Mouse (Mus musculus): Measurements from ENCODE around the gene Cbx5.
A peak's percentile ranks its signal among the peaks of the same experiment; 100 is the strongest.

The Cbx5 gene

DNA sequence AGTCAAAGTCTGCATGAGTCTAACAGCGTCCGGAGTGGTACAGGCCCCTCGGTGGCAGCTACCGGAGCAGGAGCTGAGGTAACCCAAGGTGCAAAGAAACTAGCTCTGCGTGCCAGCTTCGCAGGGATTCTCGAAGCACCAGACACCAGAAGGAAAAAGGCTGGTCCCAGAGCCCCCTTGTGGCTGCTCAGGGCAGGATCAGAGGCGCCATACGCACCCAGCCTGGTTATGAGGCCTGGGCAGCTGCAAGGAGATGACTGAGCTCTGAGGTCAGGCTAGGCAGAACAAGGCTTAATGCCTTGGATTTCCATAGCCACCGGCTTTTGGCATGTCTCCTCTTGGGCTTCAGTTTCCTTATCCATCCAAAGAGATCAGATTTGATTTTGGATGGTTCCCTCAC, 67.1 kb downstream of the Cbx5 start:
- peak; percentile 57 for DNase-seq

GRCm38 (mm10) chr15:103171276-103171675, 68.3 kb downstream of the Cbx5 start:
- DNase-seq = no peak

- no peak for DNase-seq
Observed at GRCm38 (mm10) chr15:103170316-103170679, 69.3 kb downstream of the Cbx5 start.

DNA sequence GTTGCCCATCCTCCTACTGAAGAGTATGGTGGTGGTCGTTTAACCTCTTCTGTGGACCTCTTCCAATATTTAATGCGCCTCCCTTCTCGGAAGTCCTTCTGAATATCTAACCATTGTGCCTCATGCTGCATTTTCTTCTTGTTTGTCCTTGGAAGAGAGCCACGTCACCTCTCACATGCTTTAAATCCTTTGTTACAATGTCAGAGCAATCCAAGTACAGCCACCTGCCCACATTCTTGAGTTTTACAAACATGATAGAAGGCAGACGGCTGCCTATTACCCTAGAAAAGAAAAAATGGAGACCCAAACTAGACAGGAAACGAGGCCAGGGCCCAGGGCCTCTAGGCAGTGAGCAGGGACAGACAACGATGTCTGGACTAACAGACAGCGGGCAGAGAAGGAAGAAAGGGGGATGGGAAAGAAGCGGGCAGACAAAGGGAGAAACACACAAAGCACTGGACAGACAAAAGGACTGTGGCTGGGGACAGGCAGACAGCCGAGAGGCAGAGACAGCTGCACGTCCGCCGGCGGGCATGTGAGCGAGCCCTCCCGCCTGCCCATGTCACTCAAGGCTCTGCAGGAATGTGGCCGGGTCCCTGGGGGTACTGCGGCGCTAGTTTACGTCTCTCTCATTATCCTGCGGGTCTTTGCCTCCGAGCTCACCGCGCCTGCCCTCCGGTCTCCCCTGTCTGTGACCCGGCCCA, 69.9 kb downstream of the Cbx5 start:
- no peak for DNase-seq

- DNase-seq = no peak
Observed at GRCm38 (mm10) chr15:103168801-103169611, 70.6 kb downstream of the Cbx5 start.

- no peak for DNase-seq
Observed at GRCm38 (mm10) chr15:103167786-103168185, 71.8 kb downstream of the Cbx5 start.

GRCm38 (mm10) chr15:103167042-103167615, 72.5 kb downstream of the Cbx5 start, which contains the start of gene Smug1:
Smug1 (minus strand) TSS chr15:103167092.
- no peak for DNase-seq

DNA sequence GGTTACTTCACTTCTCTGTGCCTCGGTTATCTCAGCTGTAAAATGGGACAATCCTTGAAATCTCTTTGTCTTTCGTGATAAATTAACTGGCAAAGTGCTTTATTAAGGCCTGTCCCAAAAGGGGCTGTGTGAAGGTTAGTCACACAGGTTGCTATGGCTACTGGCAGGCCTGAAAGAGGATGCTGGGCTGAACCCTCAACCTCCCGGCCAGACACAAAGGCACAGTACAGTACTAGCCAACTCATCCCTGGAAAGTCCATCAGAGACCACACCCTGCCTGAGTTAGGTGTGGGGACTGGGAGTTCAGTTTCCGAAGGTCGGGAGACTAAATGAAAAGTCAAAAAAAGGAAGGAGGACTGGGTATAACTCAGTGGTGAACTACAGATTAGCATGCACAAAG, 73.7 kb downstream of the Cbx5 start:
- DNase-seq = no peak

DNA sequence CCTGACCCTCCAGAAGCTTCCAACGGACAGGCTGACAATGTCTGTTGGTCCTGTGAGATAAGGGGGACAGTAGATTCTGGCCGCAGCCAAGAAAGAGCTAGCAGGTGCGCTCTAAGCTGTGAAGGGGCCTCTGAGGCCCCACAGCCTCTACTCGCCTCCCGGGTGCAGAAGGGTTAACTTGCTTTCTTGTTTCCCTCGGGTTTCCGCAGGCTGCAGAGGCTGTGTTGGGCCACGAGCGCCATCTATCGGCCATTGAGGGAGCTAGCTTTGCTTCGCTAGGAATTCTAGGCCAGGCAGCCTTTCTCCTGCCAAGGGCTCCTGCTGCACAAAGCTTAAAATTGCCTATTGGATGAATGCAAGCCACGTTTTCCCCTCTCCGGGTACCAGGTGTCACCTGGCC, 74.2 kb downstream of the Cbx5 start:
- DNase-seq = peak; percentile 87

DNA sequence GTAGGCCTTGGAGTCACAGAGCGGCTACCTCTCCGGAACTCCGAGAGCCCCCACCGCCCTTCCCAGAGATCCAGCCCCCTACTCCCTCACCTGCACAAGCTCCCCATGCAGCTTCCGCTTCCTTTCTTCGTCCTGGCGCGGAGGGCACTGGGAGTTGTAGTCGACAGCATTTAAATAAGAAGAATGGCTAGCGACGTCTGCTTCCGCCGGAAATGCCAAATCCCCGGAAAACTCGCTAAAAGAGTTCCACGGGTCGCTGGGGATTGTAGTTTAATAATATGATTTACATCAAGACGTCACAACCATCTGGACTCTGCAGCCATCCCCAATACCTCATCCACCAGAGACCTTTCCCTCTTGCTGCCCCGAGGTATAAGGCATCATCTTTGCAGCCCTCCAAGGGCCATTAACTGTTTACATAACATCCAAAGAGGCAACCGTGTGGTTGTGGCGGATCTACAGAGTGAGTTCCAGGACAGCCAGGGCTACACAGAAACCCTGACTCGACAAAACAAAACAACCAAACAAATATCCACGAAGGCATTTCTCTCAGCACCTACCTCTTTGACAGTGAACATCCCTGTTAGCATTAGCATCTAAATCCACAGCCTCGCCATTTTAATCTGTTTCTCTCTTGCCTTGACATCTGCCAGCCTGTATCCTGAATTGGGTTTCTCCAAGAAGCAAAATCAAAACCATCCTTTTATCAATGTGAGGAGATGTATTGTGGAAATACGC, 76.3 kb downstream of the Cbx5 start:
- peak; percentile 91 for DNase-seq

- no peak for DNase-seq
Observed at GRCm38 (mm10) chr15:103157585-103157984, 82.0 kb downstream of the Cbx5 start.

DNA sequence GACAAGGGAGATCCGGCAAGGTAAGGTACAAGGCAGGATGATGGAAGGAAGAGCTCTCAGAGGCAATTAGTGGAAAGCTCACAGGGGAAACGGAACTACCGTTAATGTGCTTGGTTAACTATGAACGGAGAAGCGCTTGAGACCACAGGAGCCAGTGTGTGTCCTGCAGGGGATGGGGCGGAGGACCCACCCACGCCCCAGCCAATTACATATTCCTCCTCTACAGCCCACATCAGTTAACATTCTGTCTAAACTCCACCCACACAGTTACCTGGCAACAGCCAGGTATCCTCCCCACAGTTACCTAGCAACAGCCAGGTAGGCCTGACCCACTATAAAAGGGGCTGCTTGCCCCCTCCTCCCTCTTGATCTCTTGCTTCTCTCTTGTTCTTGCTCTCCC, 82.7 kb downstream of the Cbx5 start:
- no peak for DNase-seq

DNA sequence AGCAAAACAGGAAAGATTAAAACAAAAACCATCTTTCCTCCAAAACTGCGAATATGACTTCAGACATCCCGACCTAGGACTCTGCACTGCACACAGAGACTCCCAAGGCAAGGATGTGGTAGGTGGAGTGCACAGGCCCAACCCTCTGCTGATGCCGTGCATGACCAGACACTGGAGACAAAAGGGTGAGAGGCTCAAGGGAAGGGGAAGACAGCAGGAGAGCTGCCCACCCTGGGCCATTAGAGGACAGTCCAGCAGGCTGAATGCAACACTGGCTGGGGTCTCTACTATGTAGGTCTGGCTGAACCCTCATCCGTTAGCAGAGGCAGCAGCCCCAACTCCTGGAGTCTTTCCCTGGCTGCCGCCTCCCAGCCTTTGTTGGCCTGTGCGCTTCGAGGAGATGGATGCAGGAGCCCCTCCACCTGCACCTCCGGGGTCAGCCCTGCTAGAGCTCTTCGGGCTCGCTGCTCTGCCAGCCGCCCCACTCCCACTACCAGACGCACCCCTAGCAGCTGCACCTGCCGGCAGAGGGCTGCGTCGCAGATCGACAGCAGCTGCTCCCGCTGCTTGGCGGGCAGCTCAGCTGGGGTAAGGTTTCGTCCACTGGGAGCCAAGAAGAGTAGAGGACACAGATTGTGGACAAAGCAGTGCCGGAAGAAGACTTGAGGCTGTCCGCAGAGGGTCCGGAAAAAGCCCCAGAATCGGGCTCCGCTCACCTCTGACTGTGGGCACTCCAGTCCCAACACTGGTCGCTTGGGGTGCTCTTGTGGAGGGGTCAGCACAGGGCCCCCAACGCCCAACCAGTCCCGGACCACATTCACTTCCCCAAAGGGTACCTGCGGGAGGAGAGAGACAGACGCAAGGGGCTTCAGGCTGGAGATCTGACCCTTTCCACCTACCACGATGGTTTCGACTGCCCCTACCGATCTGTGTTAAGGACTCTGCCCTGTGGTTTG, 84.0 kb downstream of the Cbx5 start:
- no peak for DNase-seq

- DNase-seq = no peak
Observed at GRCm38 (mm10) chr15:103152890-103153610, 86.6 kb downstream of the Cbx5 start.

DNA sequence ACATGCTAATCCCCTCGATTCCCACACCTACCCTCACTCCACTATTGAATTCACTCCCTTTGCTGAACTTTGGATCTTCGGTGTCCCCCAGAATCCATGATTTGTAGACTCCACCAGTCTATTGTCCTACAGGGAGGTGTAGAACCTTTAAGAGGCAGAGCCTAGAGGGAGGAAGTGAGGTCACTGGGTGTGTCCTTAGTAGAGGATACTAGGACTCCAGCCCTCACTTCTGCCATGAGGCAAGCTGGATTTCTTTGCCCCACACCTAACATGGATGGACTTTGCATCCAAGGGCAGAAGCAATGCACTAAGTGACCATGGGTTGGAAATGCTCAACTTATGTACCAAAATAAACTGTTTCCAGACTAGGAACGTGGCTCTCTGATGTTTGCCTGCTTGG, 87.2 kb downstream of the Cbx5 start:
- no peak for DNase-seq

DNA sequence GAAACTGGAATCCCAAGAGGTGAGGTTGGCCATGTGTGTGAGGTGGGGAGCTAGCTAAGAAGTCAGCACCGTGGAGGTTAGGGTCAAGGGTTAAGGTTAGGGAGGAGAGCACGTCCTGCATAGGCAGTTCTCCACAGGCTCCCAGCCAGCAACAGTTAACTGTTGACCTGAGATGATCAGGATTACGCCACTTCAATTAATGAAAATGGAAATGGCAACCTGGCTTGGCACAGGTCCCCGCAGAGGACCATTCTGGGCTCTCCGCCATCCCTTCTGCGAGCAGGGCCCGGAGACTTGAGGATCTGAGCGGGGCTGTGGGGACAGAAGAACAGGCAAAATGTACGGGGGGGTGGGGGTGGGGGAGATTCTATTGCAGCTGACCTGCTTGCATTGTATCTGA, 91.8 kb downstream of the Cbx5 start:
- DNase-seq = no peak

DNA sequence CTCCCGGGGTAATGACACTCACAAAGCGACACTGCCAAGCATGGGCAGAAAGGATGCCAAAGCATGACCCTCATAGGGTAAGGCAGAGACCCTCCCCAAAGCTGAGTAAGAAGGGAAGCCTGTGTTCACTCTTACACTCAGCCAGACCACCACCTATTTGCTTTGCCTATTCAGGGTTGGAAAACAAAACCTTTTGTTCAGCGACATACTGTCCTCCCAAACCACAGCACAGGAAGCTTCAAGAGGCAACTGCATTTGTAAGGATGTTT, 92.3 kb downstream of the Cbx5 start:
- DNase-seq = no peak

- no peak for DNase-seq
Observed at GRCm38 (mm10) chr15:103146627-103147421, 92.8 kb downstream of the Cbx5 start.

DNA sequence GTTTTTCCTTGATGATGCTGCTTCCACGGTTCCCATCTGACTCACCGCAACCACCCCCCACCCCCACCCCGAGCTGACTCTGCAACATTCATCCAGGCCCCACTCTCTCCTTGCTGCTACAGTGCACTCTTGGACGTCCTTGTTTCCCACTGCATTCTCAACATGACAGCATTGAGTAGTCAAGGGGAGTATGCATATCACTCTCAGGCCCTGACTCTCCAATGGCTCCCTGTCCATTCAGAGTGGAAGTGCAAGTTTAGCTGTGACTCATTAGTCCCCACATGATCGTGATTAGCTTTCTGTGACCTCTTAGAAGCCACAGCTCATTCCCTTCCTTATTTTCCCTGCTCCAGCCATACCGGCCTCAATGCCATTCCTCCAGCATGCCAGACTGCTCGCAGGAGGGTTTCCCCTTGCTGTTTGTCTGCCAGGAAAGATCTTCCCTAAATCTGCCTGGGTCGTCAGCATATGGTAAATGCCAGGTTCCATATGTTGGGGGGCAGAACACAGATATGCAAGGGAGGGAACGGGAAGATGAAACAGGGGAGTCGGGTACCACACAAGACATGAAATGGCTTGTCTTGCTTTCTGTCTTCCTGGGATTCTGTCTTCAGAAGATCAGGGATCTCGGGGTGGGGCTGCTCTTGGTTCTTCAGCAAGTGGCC, 93.8 kb downstream of the Cbx5 start:
- DNase-seq = no peak

DNA sequence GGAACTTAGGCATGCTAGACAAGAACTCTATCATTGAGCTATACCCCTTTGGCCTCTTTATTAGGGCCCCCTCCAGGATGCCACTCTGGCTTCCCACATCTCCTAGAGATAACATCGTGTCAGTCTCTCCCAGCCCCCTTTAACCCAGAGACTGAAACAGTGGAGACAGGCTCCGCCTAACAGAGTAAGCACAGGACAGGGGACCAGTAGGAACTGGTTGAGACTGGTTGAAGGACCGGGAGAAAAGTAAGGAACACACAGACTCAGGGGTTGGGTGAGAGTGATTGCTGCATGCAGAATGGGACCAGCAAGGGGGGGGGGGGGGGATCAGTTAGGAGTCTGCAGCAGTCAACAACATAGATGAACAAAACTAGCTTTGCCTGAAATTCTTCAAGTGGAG, 95.4 kb downstream of the Cbx5 start:
- DNase-seq = no peak
